Mouse (Mus musculus) testis, adult 2 months (tissue): ENCODE data around the gene Bend5.

Experiments
- CTCF ChIP-seq: fragments of 200-500 bp; IDR thresholded peaks from 2 replicates; pipeline ENCODE4 v1.5.1; 2012; ENCODE audit warnings: low read depth, mild to moderate bottlenecking, inconsistent platforms, low read length, moderate library complexity; ENCODE audit not compliant: control insufficient read depth, insufficient read depth, insufficient replicate concordance
- POLR2A ChIP-seq: fragments of 200-500 bp; IDR thresholded peaks from 2 replicates; pipeline ENCODE4 v1.6.1; 2012; ENCODE audit warnings: low read depth, mild to moderate bottlenecking, inconsistent platforms, low read length, moderate library complexity; ENCODE audit not compliant: control insufficient read depth

- TF ChIP-seq CTCF (no peak), POLR2A (no peak)
Observed at GRCm38 (mm10) chr4:111475374-111475971, 60.7 kb downstream of the Bend5 start.
